Mouse (Mus musculus): ENCODE results near the gene Klhl29.

The Klhl29 gene

DNA sequence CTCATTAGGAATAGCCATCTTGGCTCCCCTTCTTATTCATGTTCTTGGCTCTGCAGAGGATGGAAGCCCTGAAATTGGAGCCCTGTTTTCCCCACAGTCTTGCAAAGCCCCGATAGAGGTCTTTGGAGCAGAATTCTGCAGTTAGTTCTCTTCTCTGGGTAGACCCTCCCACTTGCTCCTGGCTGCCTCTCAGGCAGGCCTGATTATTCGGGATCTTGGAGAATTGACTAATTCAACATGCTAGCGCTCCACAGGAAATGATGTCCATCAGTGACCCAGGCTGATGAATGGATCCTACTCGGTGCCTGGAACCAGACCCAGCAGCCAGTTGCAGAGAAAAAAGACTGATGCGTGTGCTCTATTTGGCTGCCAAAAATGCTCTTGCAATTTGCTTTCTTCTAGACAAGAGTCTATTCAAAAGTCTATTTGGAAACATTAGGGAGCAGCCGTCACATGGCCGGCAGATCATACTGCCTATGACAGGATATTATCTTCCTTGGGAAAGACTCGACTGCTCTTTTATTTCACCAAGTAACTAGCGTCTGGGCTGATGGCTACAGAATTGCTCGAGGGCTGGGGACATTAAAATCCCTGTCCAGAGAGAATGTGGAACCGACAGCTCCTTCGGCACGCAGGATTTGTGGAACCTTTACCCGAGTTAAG, 155.4 kb downstream of the Klhl29 start:
- CTCF ChIA-PET = no interaction called here

- CTCF ChIA-PET = no interaction called here
These were observed 159.4 kb downstream of the Klhl29 start for GRCm38 (mm10) chr12:5215836-5216747.

GRCm38 (mm10) chr12:5214266-5214665, 161.2 kb downstream of the Klhl29 start:
- CTCF ChIA-PET = no interaction called here

DNA sequence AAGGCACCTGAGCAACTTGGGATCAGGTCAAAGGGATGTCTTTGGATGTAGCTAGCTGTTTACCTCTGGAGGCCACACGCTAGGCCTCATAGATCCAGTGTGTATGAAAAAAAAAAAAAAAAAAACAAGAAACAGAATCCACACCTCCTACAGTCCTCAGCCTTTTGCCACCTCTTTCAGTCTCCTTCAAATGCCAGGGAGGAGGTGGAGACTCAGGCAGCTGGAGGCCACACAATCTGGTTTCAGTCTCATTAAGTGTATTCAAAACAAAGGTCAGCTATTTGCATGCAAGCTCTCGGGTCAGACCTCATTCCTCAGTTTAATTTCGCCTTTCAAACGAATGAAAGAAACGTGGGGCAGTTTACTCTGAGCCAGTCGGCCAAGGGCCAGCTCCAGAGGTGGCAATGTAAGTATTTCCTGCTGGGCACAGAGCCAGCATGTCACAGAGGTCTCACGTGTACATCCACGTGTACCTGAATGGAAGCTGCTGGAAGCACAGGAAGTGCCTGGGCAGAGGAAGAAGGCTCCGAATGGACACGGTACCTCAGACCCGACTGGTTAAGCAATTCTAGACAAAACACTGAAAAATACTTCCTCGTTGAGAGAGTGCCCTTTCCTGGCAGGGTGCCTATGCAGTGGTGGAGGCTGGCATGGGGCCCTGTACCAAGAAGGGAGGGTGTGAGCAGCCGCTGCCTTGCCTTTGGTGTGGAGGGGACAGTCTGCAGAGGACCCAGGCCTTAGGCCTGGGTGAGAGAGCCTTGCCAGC, 162.0 kb downstream of the Klhl29 start:
- CTCF ChIA-PET = no interaction called here

DNA sequence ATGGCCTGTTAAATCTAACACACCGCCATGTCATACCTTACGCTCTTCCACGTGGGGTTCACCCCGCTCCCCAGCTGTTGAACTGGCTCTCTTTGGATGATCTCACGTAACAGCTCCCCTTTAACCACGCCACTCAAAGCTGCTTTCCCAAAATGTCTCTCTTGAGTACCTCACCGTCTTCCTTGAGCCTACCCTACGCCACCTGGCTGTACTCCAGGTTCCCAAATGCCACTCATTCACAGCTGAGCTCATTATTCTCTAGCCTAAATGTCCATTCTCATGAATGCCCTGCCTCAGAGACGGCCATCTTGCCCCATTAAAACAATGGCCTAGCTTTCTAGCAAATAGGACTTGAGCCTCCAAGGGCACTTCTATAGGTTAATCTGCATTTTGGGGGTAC, 163.6 kb downstream of the Klhl29 start:
- CTCF ChIA-PET = no interaction called here

DNA sequence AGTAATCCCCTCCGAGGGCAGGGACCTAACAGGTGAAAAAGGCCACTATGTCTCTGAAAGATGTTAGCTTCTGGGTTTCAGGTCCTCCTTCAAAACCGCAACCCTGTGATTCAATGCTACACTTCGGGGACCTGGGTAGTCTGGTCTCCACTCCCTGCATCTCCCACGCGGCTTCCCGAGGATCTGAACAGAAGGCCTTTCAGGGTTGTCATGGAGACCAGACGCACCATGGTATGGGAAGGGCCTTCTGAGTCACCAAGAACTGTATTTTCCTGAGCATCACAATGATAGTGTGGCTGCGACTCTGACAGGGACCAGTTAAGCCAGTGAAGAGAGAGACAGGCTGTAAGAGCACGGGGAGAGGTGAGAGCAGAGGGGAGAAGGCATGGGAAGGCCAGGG, 164.7 kb downstream of the Klhl29 start:
- CTCF ChIA-PET = no interaction called here

DNA sequence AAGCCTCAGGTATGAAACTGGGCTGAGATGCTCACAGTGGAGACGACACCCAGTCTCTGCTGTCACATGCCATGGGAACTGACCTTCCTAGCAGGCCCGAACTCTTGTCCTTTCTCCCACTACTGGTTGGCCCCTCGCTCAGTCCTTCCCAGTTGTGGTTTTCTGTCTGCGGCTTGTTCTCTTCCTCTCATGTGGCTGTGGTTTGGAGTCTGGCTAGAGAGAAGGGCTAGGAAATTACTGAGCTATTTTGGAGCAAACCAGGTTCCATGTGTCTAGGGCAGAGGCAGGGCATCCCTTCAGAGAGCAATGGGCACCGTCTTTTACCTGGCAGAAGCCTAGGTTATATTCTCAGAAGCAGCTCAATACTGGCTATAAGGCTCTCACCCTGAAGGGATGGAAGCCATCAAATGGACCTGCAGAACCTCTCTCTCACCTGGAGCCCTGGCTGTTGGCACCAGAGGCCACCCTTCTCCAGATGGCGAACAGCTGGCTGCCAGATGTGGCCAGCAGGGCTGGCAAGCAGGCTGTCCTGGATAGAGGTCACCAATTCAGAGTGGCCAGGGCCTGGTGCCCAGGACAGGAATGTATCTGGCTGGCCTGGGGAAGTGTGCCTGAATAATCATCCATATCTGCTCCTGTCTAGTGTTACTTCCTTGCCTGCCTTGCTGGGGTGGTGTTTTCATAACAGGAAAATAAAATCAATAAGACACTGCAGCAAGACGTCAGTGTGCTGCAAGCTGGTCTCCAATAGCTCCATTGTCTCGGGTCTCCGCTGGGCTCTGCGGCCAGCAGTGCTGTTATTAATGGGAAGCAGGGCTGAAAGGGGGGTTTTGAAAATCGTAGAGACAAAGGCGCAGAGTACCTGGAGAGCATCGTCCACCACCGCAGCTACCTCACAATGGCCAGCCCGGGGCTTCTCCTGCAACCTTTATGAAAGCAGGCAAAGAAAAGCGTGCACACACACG, 167.3 kb downstream of the Klhl29 start:
- CTCF ChIA-PET = no interaction called here

- CTCF ChIA-PET = no interaction called here
These were observed 168.3 kb downstream of the Klhl29 start for GRCm38 (mm10) chr12:5207172-5207571.

- CTCF ChIA-PET = no interaction called here
These were observed 171.2 kb downstream of the Klhl29 start for GRCm38 (mm10) chr12:5204071-5204840.

- CTCF ChIA-PET = no interaction called here
These were observed 172.1 kb downstream of the Klhl29 start for GRCm38 (mm10) chr12:5203385-5203784.

- CTCF ChIA-PET = no interaction called here
These were observed 177.2 kb downstream of the Klhl29 start for GRCm38 (mm10) chr12:5198254-5198653.

DNA sequence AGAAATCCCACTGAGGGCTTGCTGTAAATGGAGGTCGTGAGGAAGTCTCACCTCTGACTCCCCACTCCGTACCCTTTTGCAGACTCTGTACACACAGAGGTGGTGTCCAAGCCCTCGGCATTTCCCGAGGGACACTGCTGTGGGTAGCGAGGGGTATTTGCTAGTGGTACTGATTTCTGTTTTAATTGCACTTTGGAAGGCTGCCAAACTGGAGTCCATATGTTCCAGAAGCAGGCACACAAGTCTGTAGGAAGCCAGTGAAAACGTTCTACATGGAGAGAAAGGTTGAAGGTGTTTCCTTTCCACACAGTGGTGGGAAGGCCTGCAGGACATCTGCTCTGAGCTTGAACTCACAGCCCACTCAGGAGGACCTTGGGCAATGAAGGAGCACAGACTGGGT, 181.3 kb downstream of the Klhl29 start:
- CTCF ChIA-PET = no interaction called here

DNA sequence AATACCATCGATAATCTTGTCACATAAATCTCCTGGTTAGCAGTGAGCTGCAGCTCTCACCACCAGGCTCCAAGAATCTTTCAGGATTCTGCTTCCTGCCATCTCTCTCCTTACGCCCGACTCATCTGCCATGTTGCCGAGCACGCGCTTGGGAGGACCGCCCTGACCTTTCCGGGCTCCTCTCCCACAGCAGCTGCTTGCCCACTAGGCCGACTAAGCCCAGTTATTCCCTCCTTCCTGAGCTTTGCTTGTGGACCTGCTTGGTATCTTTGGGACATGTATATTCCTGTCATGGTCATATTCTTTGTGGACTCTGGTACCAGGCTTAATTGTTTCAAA, 183.1 kb downstream of the Klhl29 start:
- CTCF ChIA-PET = no interaction called here

GRCm38 (mm10) chr12:5191628-5192379, 183.7 kb downstream of the Klhl29 start:
- CTCF ChIA-PET = no interaction called here

DNA sequence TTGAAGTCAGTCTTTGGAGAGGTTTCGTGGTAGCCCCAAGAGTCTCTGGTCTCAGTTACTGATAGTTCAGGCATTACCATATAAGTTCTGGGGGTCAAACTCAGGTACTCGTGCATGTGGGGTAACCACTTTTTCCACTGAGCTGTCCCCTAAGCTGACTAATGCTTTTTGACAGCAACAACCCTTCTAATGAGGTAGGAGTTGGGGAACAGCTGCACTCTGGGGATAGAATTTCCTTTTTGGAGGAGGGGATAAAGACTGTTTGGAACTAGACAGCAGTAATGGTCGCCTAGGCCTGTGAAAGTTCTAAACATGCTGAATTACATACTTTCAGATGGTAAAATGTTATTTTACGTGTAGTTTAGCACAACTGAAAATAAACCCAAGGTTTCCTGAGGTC, 184.3 kb downstream of the Klhl29 start:
- CTCF ChIA-PET = no interaction called here

DNA sequence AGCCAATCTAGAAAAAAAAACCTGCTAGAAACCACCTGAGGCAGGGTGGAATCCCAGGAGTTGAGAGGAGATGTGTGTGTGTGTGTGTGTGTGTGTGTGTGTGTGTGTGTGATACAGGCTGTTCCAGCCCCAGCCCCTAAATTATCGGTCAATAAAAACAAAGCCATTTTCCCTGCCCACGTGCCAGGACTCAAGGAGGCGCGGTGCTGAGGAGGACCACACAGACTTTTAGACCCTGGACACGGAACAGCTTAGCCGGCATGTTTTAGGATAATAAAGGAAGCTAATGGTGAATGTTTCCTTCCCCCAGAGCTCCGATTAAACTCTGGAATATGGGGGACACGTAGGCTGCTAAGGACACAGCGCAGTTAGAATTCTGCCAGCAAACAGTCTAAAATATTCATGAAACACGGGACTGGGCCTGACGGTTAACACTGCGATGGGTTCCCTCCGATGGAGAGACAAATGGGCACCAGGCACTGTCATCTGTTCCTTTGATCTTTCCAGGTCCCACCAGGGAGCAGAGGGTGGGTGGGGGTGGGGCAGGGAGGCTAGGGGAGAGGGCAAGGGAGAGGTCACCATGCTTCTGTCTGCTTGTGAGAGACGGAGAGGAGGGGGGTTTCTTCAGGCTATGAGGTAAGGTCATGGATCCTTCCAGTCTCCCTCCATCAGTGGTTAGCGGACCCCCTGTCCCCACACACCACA, 185.9 kb downstream of the Klhl29 start:
- CTCF ChIA-PET = no interaction called here

- CTCF ChIA-PET = no interaction called here
These were observed 186.6 kb downstream of the Klhl29 start for GRCm38 (mm10) chr12:5188899-5189298.

DNA sequence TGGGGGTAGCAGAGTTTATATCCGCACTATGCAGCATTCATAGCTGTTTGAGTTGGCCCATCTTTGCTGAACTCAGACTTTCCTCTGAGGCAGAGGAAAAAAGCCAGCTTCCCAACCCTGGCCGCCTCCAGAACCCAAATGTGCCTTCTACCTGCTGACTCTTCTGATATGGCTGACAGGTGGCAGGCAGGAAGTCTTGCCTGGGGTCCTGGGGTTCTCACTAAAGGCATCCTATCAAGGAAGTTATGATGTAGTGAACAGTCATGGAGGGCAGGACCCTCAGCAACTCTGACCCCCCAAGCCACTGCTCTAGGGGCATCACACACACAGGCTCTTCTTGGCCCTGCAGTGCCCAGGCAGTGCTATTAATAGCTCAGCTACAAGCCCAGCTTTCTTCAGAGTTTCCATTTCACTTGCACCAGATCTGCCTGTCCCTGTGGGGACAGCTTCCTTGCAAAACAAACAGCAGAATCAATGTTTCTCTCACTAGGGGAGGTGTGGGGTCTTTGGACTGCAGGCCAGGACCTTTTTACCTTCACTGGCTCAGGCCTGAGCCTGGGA, 187.6 kb downstream of the Klhl29 start:
- CTCF ChIA-PET = no interaction called here

DNA sequence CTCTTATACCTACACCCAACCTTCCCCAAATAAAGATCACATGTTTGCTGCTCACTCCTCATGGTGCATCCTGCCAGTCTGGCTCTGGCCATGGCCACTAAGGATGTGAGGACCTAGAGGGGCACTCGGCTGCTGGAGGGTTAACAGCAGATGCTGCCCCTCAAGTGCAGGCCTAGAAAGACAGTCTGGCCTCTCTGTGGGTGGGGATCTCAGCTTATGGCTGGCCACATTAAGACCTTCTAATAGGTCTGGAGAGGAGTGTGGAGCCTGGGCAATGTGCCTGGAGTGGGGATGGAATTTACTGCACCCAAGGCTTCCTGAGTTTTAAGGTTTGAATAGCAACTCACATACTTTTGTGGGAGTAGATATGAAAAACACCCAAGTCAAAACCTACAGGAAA, 188.8 kb downstream of the Klhl29 start:
- CTCF ChIA-PET = no interaction called here
